Mouse (Mus musculus): ENCODE measurements around the gene Zfp1.
A peak's percentile ranks its signal among the peaks of the same experiment; 100 is the strongest.

GRCm38 (mm10) chr8:111676237-111676636 is 33.0 kb downstream of the Zfp1 start:
- TF ChIP-seq CTCF (conservative IDR thresholded peaks at IDR 0.05; ENCODE audit: low read length), result peak; percentile 85
- no peak for TF ChIP-seq POU5F1 (IDR thresholded peaks at IDR 0.05; ENCODE audit: borderline replicate concordance, low read length)

Measured in E14TG2a.4 (cell line).